In the genomic region with DNA sequence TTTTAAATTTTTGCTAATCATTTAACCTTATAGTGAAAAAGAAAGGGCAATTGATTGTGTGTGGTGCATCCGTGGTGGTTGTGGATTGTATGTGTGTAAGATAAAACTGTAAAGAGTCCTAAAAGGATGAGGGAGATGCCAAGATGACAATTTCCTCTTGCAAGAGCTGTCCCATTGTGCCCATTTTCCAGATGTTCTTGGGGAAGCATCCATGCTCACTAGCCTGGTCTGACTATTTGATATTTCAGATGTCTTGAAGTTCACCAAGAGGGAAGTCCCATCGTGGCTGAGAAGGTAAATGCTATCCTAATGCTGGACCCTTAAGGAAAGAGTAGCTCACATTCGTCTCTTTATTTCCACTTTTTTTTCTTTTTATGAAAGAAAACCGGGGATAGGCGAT, we compare ENCODE assay signal across 18 mouse cellular contexts. TPM values are rescaled to one million over a fixed set of nuclear protein-coding genes. Genes with fewer than 3 reads are reported as not detected.
DNase-seq lines count a peak whose midpoint lies in the region; ATAC-seq and TF ChIP-seq lines count a peak whose summit lies in the region.
"Had no signal": no experiment of that assay in that cellular context is flagged by ENCODE, and none has a peak within 500 bp of the region (broad histone marks: within the 10 kb centered on the region; RNA-seq: fewer than 3 reads in every experiment).

No protein-coding gene starts in this region.

- no peak for ATAC-seq in midbrain, embryonic 11.5 days (ENCODE audit: low FRiP score)
- ATAC-seq in midbrain, postnatal 0 days (ENCODE audit: low FRiP score): no peak
- ATAC-seq: lung, postnatal 0 days had no signal

- no peak for DNase-seq in gastrocnemius, adult 2 months
- no peak for DNase-seq in gastrocnemius, adult 8-10 months (ENCODE audit: low spot score in 2 of 2)
- DNase-seq in midbrain, embryonic 11.5 days (ENCODE audit: low spot score, missing footprints): peak; percentile 91
- no peak for DNase-seq in midbrain, postnatal 0 days (ENCODE audit: low spot score)
- no peak for DNase-seq in limb, embryonic 10.5 days (ENCODE audit: low spot score)
- no peak for DNase-seq in lung, adult 2 months
- no peak for DNase-seq in MN1 (ENCODE audit: low spot score)
- DNase-seq: cerebellum, postnatal 36 days; gastrocnemius, postnatal 25 days; liver, embryonic 13.5 days; thymus, postnatal 14 days had no signal

- H3K36me3 ChIP-seq in midbrain, embryonic 11.5 days (ENCODE audit: control insufficient read depth, insufficient read depth, low read length): no peaks in the 10 kb centered on the region
- no peaks in the 10 kb centered on the region for H3K36me3 ChIP-seq in midbrain, postnatal 0 days (ENCODE audit: insufficient read depth, low read length)
- H3K36me3 ChIP-seq in limb, embryonic 10.5 days: peaks cover 24% of the 10 kb centered on the region
- H3K36me3 ChIP-seq: kidney, embryonic 15.5 days; liver, embryonic 13.5 days had no signal

- peaks cover 91% of the 10 kb centered on the region for H3K27me3 ChIP-seq in midbrain, embryonic 11.5 days (ENCODE audit: control insufficient read depth, insufficient read depth, low read length)
- H3K27me3 ChIP-seq in midbrain, postnatal 0 days (ENCODE audit: insufficient read depth, low read length): peaks cover 69% of the 10 kb centered on the region
- H3K27me3 ChIP-seq in limb, embryonic 10.5 days (ENCODE audit: low read depth, poor library complexity, severe bottlenecking): 0 out of 2 replicates have a peak, but pooled peaks cover 3% of the 10 kb centered on the region

- H3K4me3 ChIP-seq in gastrocnemius, adult 2 months: peak overlapping the region; percentile 9
- H3K4me3 ChIP-seq in midbrain, embryonic 11.5 days (ENCODE audit: low read depth, low read length): no peak overlapping the region
- H3K4me3 ChIP-seq in midbrain, postnatal 0 days (ENCODE audit: low read depth, low read length): no peak overlapping the region
- peak overlapping the region; percentile 96 for H3K4me3 ChIP-seq in limb, embryonic 10.5 days
- no peak overlapping the region for H3K4me3 ChIP-seq in lung, adult 2 months (replicated peaks; ENCODE audit: extremely low read depth, low read depth, low read length)
- H3K4me3 ChIP-seq: kidney, embryonic 15.5 days; liver, embryonic 13.5 days had no signal

- no peak overlapping the region for H3K27ac ChIP-seq in gastrocnemius, adult 2 months
- no peak overlapping the region for H3K27ac ChIP-seq in midbrain, embryonic 11.5 days (ENCODE audit: low read depth, low read length)
- H3K27ac ChIP-seq in midbrain, postnatal 0 days (ENCODE audit: low read depth, low read length): no peak overlapping the region
- H3K27ac ChIP-seq in limb, embryonic 10.5 days: peak overlapping the region; percentile 100
- H3K27ac ChIP-seq: kidney, embryonic 15.5 days; liver, embryonic 13.5 days; stomach, postnatal 0 days had no signal

- no peak overlapping the region for H3K4me2 ChIP-seq in midbrain, embryonic 11.5 days
- no peak overlapping the region for H3K4me2 ChIP-seq in midbrain, postnatal 0 days (ENCODE audit: low read depth, low read length, poor library complexity, severe bottlenecking)
- H3K4me2 ChIP-seq: liver, embryonic 13.5 days had no signal

- WGBS in midbrain, embryonic 11.5 days: 9% methylated on average over 5 of the region's 5 CpGs
- WGBS in midbrain, postnatal 0 days: 15% methylated on average over 5 of the region's 5 CpGs
- WGBS in limb, embryonic 10.5 days: 12% methylated on average over 5 of the region's 5 CpGs
- 35% methylated on average over 5 of the region's 5 CpGs for WGBS in lung, adult 2 months

- H3K9me3 ChIP-seq in midbrain, embryonic 11.5 days (ENCODE audit: control insufficient read depth, low read length): no peaks in the 10 kb centered on the region
- H3K9me3 ChIP-seq in midbrain, postnatal 0 days (ENCODE audit: low read length): no peaks in the 10 kb centered on the region
- no peaks in the 10 kb centered on the region for H3K9me3 ChIP-seq in limb, embryonic 10.5 days (replicated peaks)
- H3K9me3 ChIP-seq: kidney, embryonic 15.5 days; liver, embryonic 13.5 days had no signal

- TF ChIP-seq CTCF in gastrocnemius, adult 2 months (IDR thresholded peaks at IDR 0.05): no peak
- no peak for TF ChIP-seq CTCF in midbrain, postnatal 0 days (IDR thresholded peaks at IDR 0.05)
- TF ChIP-seq CTCF in lung, adult 2 months (IDR thresholded peaks at IDR 0.05; ENCODE audit: insufficient read depth, low read length): no peak

- H3K4me1 ChIP-seq in midbrain, embryonic 11.5 days (ENCODE audit: control insufficient read depth, insufficient read depth, low read length): peaks cover 16% of the 10 kb centered on the region
- H3K4me1 ChIP-seq in midbrain, postnatal 0 days (ENCODE audit: insufficient read depth, low read length): no peaks in the 10 kb centered on the region
- H3K4me1 ChIP-seq in limb, embryonic 10.5 days: peaks cover 59% of the 10 kb centered on the region
- peaks cover 4% of the 10 kb centered on the region; the same call in 1 of the 2 replicates for H3K4me1 ChIP-seq in lung, adult 2 months (ENCODE audit: control insufficient read depth, insufficient read depth, low read length)

- intact Hi-C loops in gastrocnemius, adult 2 months (cut with DNase I): no loop called here

- TF ChIP-seq POLR2A in lung, adult 2 months (IDR thresholded peaks at IDR 0.05; ENCODE audit: borderline replicate concordance, extremely low read depth, low read depth, low read length): no peak

- no peak overlapping the region for H3K9ac ChIP-seq in midbrain, embryonic 11.5 days (ENCODE audit: low read length)
- H3K9ac ChIP-seq in midbrain, postnatal 0 days (replicated peaks; ENCODE audit: low read length, poor library complexity, severe bottlenecking): no peak overlapping the region
- H3K9ac ChIP-seq: kidney, embryonic 15.5 days; liver, embryonic 13.5 days had no signal

RNA-seq across cellular contexts. Expression of a gene that starts 3.5 kb away (rescaled TPM):
- total RNA-seq in gastrocnemius, adult 2 months (2021): 1 to 10 TPM in 1 of 2 experiments, under 1 TPM in 1; 0.92 to 1.3 TPM
- total RNA-seq in gastrocnemius, adult 8-10 months (2022): 1 to 10 TPM in 1 of 4 experiments, under 1 TPM in 3; 0.24 to 2.1 (median 0.67) TPM
- 10.2 and 10.7 TPM in 2 replicates for polyA plus RNA-seq in midbrain, embryonic 11.5 days (2014; fragmentation: Nextera tagmentation; extraction: Ambion mirVana)
- 2.7 and 3.5 TPM in 2 replicates for total RNA-seq in midbrain, postnatal 0 days (2014; rRNA removed)
- 1.00 and 1.2 TPM in 2 replicates for polyA plus RNA-seq in midbrain, postnatal 0 days (2015; fragmentation: Nextera tagmentation; extraction: Ambion mirVana)
- polyA plus RNA-seq in limb, embryonic 10.5 days (2016; fragmentation: Nextera tagmentation; extraction: Ambion mirVana): 31.0 and 33.4 TPM in 2 replicates
- polyA plus RNA-seq in lung, adult 2 months (2012; rRNA removed): 1.4 and 2.3 TPM in 2 replicates
- total RNA-seq: megakaryocyte, adult 5-6 weeks had no signal

RNA-seq across cellular contexts. Expression of a gene that starts 32.8 kb away (rescaled TPM):
- not detected for total RNA-seq in gastrocnemius, adult 2 months (2021)
- total RNA-seq in gastrocnemius, adult 8-10 months (2022): not detected
- 3.7 and 3.8 TPM in 2 replicates for polyA plus RNA-seq in midbrain, embryonic 11.5 days (2014; fragmentation: Nextera tagmentation; extraction: Ambion mirVana)
- total RNA-seq in midbrain, postnatal 0 days (2014; rRNA removed): 0.71 and 1.5 TPM in 2 replicates
- 0.26 and 0.53 TPM in 2 replicates for polyA plus RNA-seq in midbrain, postnatal 0 days (2015; fragmentation: Nextera tagmentation; extraction: Ambion mirVana)
- polyA plus RNA-seq in limb, embryonic 10.5 days (2016; fragmentation: Nextera tagmentation; extraction: Ambion mirVana): not detected in 2 replicates
- polyA plus RNA-seq in lung, adult 2 months (2012; rRNA removed): not detected in 2 replicates
- total RNA-seq: gastrocnemius, postnatal 25 days; layer of hippocampus, adult 8-10 months; megakaryocyte, adult 5-6 weeks had no signal
- polyA plus RNA-seq: heart, postnatal 0 days; intestine, embryonic 14.5 days; kidney, embryonic 15.5 days; liver, embryonic 13.5 days; lung, postnatal 0 days; stomach, postnatal 0 days had no signal

Comparison
In these comparisons a context has a peak if more than half of its experiments do, and no peak if none do; other contexts are left out.
1. H3K4me3 ChIP-seq: peak in gastrocnemius, adult 2 months (single experiment) and limb, embryonic 10.5 days (single experiment); none in midbrain, embryonic 11.5 days (single experiment), midbrain, postnatal 0 days (single experiment) and lung, adult 2 months (single experiment).